Mouse (Mus musculus) spleen, postnatal 10 days (tissue): Measurements from ENCODE around the gene Gpc5.

ENCODE experiments used
- DNase-seq, 2 experiments: peaks; one replicate each; pipeline ENCODE4 v3.0.0; 2021 to 2022; ENCODE audit warnings: low spot score in 2 of 2

Gene Gpc5

DNA sequence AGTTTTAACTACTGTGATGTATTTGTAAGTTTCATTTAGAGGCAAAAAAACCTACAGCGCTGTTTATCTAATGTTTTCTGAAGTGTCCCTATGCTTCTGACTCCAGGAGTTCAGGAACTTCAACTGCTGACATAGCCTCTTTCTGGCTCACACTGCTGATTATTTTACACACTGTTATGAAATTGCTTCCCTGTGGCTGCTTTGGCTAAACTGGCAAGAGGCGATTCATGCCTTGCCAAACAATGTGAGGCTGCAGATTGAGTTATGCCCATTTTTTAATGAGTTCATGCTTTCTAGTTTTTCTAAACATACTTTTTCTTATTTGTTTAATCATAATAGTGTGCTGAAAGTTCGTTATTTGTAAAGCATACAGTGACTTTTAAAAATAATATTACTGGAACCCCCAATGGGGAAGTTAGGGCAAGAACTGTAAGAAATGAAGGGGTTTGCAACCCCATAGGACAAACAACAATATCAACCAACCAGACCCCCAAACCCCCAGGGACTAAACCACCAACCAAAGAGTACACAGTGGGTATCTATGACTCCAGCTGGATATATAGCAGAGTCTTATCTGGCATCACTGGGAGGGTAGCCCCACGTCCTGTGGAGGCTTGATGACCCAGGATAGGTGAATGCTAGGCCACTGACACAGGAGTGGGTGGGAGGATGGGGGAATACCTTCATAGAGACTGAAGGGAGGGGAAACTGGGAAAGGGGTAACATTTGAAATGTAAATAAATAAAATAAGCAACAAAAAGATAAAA is 454.7 kb downstream of the Gpc5 start:
- DNase-seq = no peak

- DNase-seq = no peak
These were observed 460.0 kb downstream of the Gpc5 start for GRCm38 (mm10) chr14:115551996-115552395.

DNA sequence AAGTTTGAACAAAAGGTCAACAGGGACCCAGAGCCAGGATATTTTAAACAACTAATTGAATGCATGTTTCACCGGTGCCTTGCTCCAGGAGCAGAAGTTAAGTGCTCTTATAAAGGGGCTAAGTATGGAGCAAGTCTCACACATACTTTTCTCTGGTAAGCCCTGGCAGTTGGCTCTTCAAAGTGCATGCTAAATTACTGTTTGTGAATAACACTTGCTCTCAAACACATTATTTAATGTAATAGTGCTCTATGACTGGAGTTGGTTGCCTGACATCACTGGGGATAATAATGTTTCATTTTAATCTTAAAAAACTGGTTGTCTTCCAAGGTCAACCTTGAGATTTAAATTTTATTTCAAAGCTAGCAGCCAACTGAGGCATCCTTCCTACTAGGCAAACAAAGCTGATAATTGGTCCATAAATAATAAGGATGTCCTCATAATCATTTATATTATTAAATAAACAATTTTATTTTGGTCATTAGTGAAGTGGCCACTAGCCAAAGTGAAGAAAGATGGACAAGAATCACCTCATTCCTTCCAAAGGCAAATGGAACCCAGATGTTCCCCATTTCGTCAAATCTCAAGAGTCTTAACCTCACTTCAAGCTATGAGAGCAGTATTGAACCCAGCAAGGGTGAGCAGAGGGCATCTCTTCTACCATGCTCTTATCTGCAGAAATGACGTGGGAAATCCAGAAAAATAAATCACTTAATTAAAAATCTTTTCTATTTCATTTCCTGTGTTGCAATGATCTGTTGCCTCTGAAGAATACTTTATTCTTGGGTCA is 488.6 kb downstream of the Gpc5 start:
- DNase-seq = no peak

- DNase-seq = no peak
These were observed 489.2 kb downstream of the Gpc5 start for GRCm38 (mm10) chr14:115581256-115581633.

GRCm38 (mm10) chr14:115600259-115601029 is 508.4 kb downstream of the Gpc5 start:
- DNase-seq = no peak

DNA sequence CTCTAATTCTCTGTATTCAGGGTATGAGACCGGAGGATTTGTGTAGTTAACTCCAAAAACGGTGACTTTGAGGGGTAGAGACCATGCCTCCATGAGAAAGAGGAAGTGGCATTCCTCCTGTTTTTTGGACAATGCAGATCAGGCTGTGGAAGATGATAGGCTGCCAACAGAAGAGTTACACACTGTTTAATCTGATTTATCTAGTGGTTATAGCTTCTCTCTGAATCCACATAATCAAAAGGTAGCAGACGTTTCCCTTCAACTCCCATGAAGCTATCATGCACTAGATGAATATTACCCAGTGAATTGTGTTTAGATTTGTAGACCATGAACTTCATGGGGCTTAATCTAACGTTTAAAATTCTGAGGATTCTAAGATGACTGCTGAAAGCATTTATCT is 522.1 kb downstream of the Gpc5 start:
- DNase-seq = no peak

- no peak for DNase-seq
These were observed 524.3 kb downstream of the Gpc5 start for GRCm38 (mm10) chr14:115616305-115616704.

DNA sequence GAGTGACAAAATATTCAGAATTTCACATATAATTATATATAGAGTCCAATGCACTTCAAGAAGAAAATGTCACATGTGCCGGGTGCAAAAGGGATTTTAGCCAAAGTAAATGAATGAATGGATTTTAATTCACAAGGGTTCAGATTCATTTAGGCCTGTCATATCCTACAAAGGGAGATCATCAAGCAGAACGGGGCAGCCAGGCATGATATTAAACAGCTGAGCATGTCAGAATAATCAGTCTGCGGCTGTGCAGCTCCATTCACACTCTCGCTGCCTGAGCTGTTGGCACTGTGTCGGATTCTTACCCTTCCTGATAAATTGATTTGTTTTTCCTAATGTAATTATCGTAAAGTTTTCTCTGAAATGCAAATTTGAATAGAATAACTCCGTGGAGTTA is 524.8 kb downstream of the Gpc5 start:
- DNase-seq = no peak

- no peak for DNase-seq
These were observed 528.5 kb downstream of the Gpc5 start for GRCm38 (mm10) chr14:115620473-115620872.

- no peak for DNase-seq
These were observed 539.3 kb downstream of the Gpc5 start for GRCm38 (mm10) chr14:115631160-115631898.

DNA sequence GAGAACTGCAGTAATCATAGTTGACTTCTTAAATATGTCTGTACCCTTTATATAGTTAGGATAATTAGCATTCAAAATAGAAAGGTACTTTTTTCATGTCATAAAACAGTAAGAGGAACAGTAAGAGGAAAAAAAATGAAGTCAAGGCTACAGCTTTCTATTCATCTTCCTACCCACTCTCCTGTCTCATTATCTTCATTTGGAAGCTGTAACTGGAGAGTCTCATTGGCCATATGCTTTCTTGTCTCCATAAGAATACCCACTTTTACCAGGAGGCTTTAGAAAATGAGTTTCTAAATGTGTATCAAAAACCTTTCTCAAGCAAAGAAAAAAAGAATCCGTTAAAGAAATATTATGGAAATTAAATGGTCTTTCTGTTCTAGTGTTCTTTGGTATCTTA is 541.3 kb downstream of the Gpc5 start:
- no peak for DNase-seq

DNA sequence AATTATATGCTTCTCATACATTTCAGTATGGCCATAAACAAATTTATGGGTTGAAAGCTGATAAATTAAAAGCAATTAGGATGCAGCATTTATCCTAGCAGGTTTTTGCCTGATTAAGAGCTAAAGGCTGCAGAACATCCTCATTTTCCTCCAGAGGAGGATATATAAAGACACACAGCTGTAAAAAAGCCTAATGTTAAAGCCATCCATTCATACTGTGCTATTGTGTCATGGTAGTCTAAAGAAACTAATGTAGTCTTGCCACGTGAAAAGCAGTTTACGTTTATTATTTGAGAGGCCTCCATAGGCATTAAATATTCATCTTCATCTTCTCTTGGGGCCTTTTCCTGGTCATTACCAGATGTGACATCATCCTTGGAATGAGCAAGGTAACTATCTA is 587.9 kb downstream of the Gpc5 start:
- no peak for DNase-seq

DNA sequence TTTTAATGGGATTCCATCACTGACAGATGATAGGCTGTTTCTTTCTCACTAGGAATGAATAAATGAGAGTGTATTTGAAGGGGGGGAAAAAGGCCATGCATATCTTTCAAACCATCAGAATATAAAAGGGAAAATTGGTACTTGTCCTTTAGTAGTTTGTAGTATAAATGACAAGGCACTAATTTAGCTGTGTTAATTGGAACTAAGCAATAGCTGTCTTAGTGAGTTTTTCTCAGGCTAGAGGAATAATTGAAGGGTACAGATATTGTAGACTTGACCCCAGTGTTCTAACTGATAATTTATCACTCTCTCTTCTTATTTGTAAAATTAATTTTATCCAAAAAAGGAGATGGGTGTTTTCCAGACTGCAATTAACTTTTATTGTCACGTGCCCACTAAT is 654.0 kb downstream of the Gpc5 start:
- no peak for DNase-seq

- DNase-seq = no peak
These were observed 668.2 kb downstream of the Gpc5 start for GRCm38 (mm10) chr14:115760241-115760640.

GRCm38 (mm10) chr14:115779382-115780177 is 687.6 kb downstream of the Gpc5 start:
- DNase-seq = no peak

DNA sequence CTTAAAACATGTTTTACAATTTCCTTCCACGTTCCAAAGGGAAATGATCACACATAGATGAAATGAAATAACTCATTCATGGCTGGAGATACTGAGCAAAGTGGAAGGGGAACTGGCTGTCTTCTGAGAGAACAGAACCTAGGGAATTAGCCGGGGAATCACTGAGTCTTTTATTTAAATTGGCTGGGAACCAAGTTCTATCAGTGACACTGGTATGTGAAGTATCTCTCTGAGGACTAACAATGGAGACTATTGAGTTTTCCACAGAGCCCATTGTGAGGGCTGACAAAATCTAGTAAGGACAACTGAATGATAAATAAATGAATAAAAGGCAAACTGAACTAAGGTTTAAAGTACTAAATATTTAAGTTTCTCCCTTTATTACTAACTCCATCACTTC is 712.7 kb downstream of the Gpc5 start:
- no peak for DNase-seq

- no peak for DNase-seq
These were observed 727.0 kb downstream of the Gpc5 start for GRCm38 (mm10) chr14:115819021-115819420.

GRCm38 (mm10) chr14:115821657-115822056 is 729.6 kb downstream of the Gpc5 start:
- DNase-seq = no peak

DNA sequence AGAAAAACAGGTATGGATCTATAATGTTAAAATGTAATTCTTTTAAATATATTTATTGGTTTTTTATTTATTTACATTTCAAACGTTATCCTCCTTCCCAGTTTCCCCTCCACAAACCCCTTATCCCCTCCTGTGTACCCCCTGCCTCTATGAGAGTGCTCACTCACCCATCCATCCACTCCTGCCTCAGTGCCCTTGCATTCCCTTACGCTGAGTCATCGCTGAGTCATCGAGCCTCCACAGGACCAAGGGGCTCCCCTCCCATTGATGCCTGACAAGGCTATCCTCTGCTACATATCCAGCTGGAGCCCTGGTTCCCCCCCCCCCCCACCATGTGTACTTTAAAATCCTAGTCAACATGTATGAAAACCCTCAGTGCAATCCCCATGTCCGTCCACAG is 738.5 kb downstream of the Gpc5 start:
- DNase-seq = no peak

DNA sequence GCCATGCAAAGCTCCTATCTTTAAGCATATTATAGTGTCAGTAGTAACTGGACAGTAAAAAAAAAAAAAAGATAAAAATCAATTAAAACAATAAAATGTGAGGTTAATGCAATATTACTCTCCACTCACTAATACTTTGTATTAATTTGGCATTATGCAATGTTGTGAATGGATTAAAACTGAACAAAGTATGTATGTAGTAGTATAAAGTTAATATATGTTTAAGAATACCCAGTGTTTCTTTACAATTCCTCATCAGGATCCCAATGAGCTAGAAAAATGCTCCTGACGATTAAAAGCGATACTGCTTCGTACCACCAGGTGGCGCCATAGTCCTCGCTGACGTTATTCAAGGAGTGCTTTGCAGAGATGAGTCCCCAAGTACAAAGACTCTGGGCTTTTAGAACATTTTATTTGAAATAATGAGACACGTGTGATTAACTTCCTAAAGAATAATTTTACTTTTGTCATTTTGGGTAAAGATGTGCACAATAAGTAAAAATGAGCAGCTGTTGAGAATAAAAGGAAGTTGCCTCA is 739.3 kb downstream of the Gpc5 start:
- peak; percentile 12 to 54 for DNase-seq
